Mouse (Mus musculus): ENCODE measurements at regions not wholly inside any gene's neighbourhood (a gene's known extent, or its start where the extent isn't known, plus 50 kb on each side); places are given as distances from the start of the nearest gene placed in this dataset.
"Not testable (repeated sequence)": the region's sequence is repeated elsewhere in the genome, so short reads cannot be mapped to it uniquely, and the experiment has no call there.

GRCm38 (mm10) chr13:5657556-5657955, 203.7 kb upstream of the Klf6 start:
- no peaks in the 10 kb centered on the region for H3K27me3 ChIP-seq (ENCODE audit: insufficient read depth, low read length)
- H3K36me3 ChIP-seq (ENCODE audit: insufficient read depth, low read length), result no peaks in the 10 kb centered on the region
- H3K4me2 ChIP-seq (ENCODE audit: low read depth, low read length), result no peak overlapping the region
- no peak overlapping the region for H3K4me3 ChIP-seq (ENCODE audit: low read length)
- DNase-seq (ENCODE audit: low spot score) (no peak), ATAC-seq (no peak)
- H3K9me3 ChIP-seq (ENCODE audit: low read length), result no peaks in the 10 kb centered on the region
- no peak for TF ChIP-seq CTCF (IDR thresholded peaks at IDR 0.05; ENCODE audit: low read depth)
- H3K4me1 ChIP-seq (ENCODE audit: insufficient read depth, low read length), result no peaks in the 10 kb centered on the region
- no peak overlapping the region for H3K27ac ChIP-seq
- H3K9ac ChIP-seq (replicated peaks; ENCODE audit: low read length), result no peak overlapping the region
- 45% methylated on average over 5 of the region's 5 CpGs for WGBS

GRCm38 (mm10) chr13:5666235-5667007, 194.9 kb upstream of the Klf6 start:
- WGBS, result 82% methylated on average over 3 of the region's 3 CpGs
- Histone ChIP-seq H3K4me3 (ENCODE audit: low read length) (no peak overlapping the region), H3K27ac (no peak overlapping the region), H3K9me3 (ENCODE audit: low read length) (no peaks in the 10 kb centered on the region), H3K27me3 (ENCODE audit: insufficient read depth, low read length) (no peaks in the 10 kb centered on the region), H3K4me1 (ENCODE audit: insufficient read depth, low read length) (no peaks in the 10 kb centered on the region), H3K36me3 (ENCODE audit: insufficient read depth, low read length) (no peaks in the 10 kb centered on the region), H3K4me2 (ENCODE audit: low read depth, low read length) (no peak overlapping the region), H3K9ac (replicated peaks; ENCODE audit: low read length) (no peak overlapping the region)
- DNase-seq (ENCODE audit: low spot score) (no peak), ATAC-seq (no peak)
- TF ChIP-seq CTCF (IDR thresholded peaks at IDR 0.05; ENCODE audit: low read depth), result no peak

- ATAC-seq (peak; percentile 59), DNase-seq (ENCODE audit: low spot score) (peak; percentile 29)
- no peak for TF ChIP-seq CTCF (IDR thresholded peaks at IDR 0.05; ENCODE audit: low read depth)
- Histone ChIP-seq H3K27me3 (ENCODE audit: insufficient read depth, low read length) (no peaks in the 10 kb centered on the region), H3K27ac (no peak overlapping the region), H3K9me3 (ENCODE audit: low read length) (no peaks in the 10 kb centered on the region), H3K36me3 (ENCODE audit: insufficient read depth, low read length) (no peaks in the 10 kb centered on the region), H3K9ac (replicated peaks; ENCODE audit: low read length) (no peak overlapping the region), H3K4me3 (ENCODE audit: low read length) (no peak overlapping the region), H3K4me2 (ENCODE audit: low read depth, low read length) (no peak overlapping the region), H3K4me1 (ENCODE audit: insufficient read depth, low read length) (no peaks in the 10 kb centered on the region)
- WGBS, result 17% methylated on average over 1 of the region's 1 CpGs
These were observed 185.6 kb upstream of the Klf6 start for GRCm38 (mm10) chr13:5675668-5676067.

GRCm38 (mm10) chr13:5690124-5690523, 171.2 kb upstream of the Klf6 start:
- TF ChIP-seq CTCF (IDR thresholded peaks at IDR 0.05; ENCODE audit: low read depth), result no peak
- Histone ChIP-seq H3K9me3 (ENCODE audit: low read length) (0 out of 2 replicates have a peak, but pooled peaks cover 2% of the 10 kb centered on the region), H3K9ac (replicated peaks; ENCODE audit: low read length) (no peak overlapping the region), H3K4me2 (ENCODE audit: low read depth, low read length) (no peak overlapping the region), H3K4me1 (ENCODE audit: insufficient read depth, low read length) (no peaks in the 10 kb centered on the region), H3K27ac (no peak overlapping the region), H3K36me3 (ENCODE audit: insufficient read depth, low read length) (no peaks in the 10 kb centered on the region), H3K4me3 (ENCODE audit: low read length) (no peak overlapping the region), H3K27me3 (ENCODE audit: insufficient read depth, low read length) (no peaks in the 10 kb centered on the region)
- WGBS, result 82% methylated on average over 3 of the region's 4 CpGs
- ATAC-seq (no peak), DNase-seq (ENCODE audit: low spot score) (no peak)

- not testable (repeated sequence) for H3K9ac ChIP-seq (replicated peaks; ENCODE audit: low read length); ATAC-seq; H3K4me2 ChIP-seq (ENCODE audit: low read depth, low read length); H3K36me3 ChIP-seq (ENCODE audit: insufficient read depth, low read length); H3K27me3 ChIP-seq (ENCODE audit: insufficient read depth, low read length); H3K4me3 ChIP-seq (ENCODE audit: low read length); DNase-seq (ENCODE audit: low spot score); H3K27ac ChIP-seq; H3K9me3 ChIP-seq (ENCODE audit: low read length); H3K4me1 ChIP-seq (ENCODE audit: insufficient read depth, low read length)
- WGBS, result 93% methylated on average over 2 of the region's 2 CpGs
These were observed 170.6 kb upstream of the Klf6 start for GRCm38 (mm10) chr13:5690680-5691079.

- Histone ChIP-seq H3K4me3 (ENCODE audit: low read length) (no peak overlapping the region), H3K9me3 (ENCODE audit: low read length) (0 out of 2 replicates have a peak, but pooled peaks cover 2% of the 10 kb centered on the region), H3K36me3 (ENCODE audit: insufficient read depth, low read length) (no peaks in the 10 kb centered on the region), H3K27me3 (ENCODE audit: insufficient read depth, low read length) (no peaks in the 10 kb centered on the region), H3K4me2 (ENCODE audit: low read depth, low read length) (no peak overlapping the region), H3K4me1 (ENCODE audit: insufficient read depth, low read length) (no peaks in the 10 kb centered on the region), H3K9ac (replicated peaks; ENCODE audit: low read length) (no peak overlapping the region), H3K27ac (no peak overlapping the region)
- ATAC-seq, result no peak
- no peak for DNase-seq (ENCODE audit: low spot score)
- WGBS, result 93% methylated on average over 8 of the region's 8 CpGs
- no peak for TF ChIP-seq CTCF (IDR thresholded peaks at IDR 0.05; ENCODE audit: low read depth)
These were observed 166.7 kb upstream of the Klf6 start for GRCm38 (mm10) chr13:5694626-5695025.

- not testable (repeated sequence) for H3K27ac ChIP-seq; H3K4me1 ChIP-seq (ENCODE audit: insufficient read depth, low read length); ATAC-seq; H3K4me3 ChIP-seq (ENCODE audit: low read length); H3K4me2 ChIP-seq (ENCODE audit: low read depth, low read length); DNase-seq (ENCODE audit: low spot score); H3K9me3 ChIP-seq (ENCODE audit: low read length); H3K9ac ChIP-seq (replicated peaks; ENCODE audit: low read length); H3K36me3 ChIP-seq (ENCODE audit: insufficient read depth, low read length); H3K27me3 ChIP-seq (ENCODE audit: insufficient read depth, low read length)
- WGBS, result 63% methylated on average over 3 of the region's 3 CpGs
These were observed 165.7 kb upstream of the Klf6 start for GRCm38 (mm10) chr13:5695581-5695980.

Measured in hindbrain, postnatal 0 days (tissue).